Mouse (Mus musculus): ENCODE measurements at regions not wholly inside any gene's neighbourhood (a gene's known extent, or its start where the extent isn't known, plus 50 kb on each side); places are given as distances from the start of the nearest gene placed in this dataset.

GRCm38 (mm10) chr9:12692329-12692728, 553.3 kb downstream of the Jrkl start:
- no peaks in the 10 kb centered on the region for H3K4me1 ChIP-seq (ENCODE audit: control insufficient read depth, insufficient read depth, low read length)
- 55% methylated on average over 4 of the region's 4 CpGs for WGBS
- no peaks in the 10 kb centered on the region for H3K9me3 ChIP-seq (replicated peaks; ENCODE audit: control insufficient read depth, low read length, poor library complexity, severe bottlenecking)
- H3K4me3 ChIP-seq (ENCODE audit: low read depth, low read length): no peak overlapping the region
- no peak overlapping the region for H3K9ac ChIP-seq (ENCODE audit: low read depth, low read length)
- no peak overlapping the region for H3K4me2 ChIP-seq (ENCODE audit: low read length)
- no peak overlapping the region for H3K27ac ChIP-seq (ENCODE audit: low read length)
- H3K36me3 ChIP-seq (ENCODE audit: control insufficient read depth, insufficient read depth, low read length): no peaks in the 10 kb centered on the region
- ATAC-seq: no peak
- H3K27me3 ChIP-seq (ENCODE audit: control insufficient read depth, insufficient read depth, low read depth, low read length): no peaks in the 10 kb centered on the region

GRCm38 (mm10) chr9:12690948-12691279, 554.7 kb downstream of the Jrkl start:
- Histone ChIP-seq H3K4me1 (ENCODE audit: control insufficient read depth, insufficient read depth, low read length) (no peaks in the 10 kb centered on the region), H3K36me3 (ENCODE audit: control insufficient read depth, insufficient read depth, low read length) (no peaks in the 10 kb centered on the region), H3K9me3 (replicated peaks; ENCODE audit: control insufficient read depth, low read length, poor library complexity, severe bottlenecking) (no peaks in the 10 kb centered on the region), H3K27ac (ENCODE audit: low read length) (no peak overlapping the region), H3K9ac (ENCODE audit: low read depth, low read length) (no peak overlapping the region), H3K4me3 (ENCODE audit: low read depth, low read length) (no peak overlapping the region), H3K4me2 (ENCODE audit: low read length) (no peak overlapping the region), H3K27me3 (ENCODE audit: control insufficient read depth, insufficient read depth, low read depth, low read length) (no peaks in the 10 kb centered on the region)
- 27% methylated on average over 1 of the region's 1 CpGs for WGBS
- ATAC-seq: peak; percentile 45; the same call in 1 of the 2 replicates

GRCm38 (mm10) chr9:12690182-12690947, 555.3 kb downstream of the Jrkl start:
- Histone ChIP-seq H3K9me3 (replicated peaks; ENCODE audit: control insufficient read depth, low read length, poor library complexity, severe bottlenecking) (no peaks in the 10 kb centered on the region), H3K27me3 (ENCODE audit: control insufficient read depth, insufficient read depth, low read depth, low read length) (no peaks in the 10 kb centered on the region), H3K4me3 (ENCODE audit: low read depth, low read length) (no peak overlapping the region), H3K36me3 (ENCODE audit: control insufficient read depth, insufficient read depth, low read length) (no peaks in the 10 kb centered on the region), H3K4me1 (ENCODE audit: control insufficient read depth, insufficient read depth, low read length) (no peaks in the 10 kb centered on the region), H3K9ac (ENCODE audit: low read depth, low read length) (no peak overlapping the region), H3K4me2 (ENCODE audit: low read length) (no peak overlapping the region), H3K27ac (ENCODE audit: low read length) (no peak overlapping the region)
- 53% methylated on average over 5 of the region's 5 CpGs for WGBS
- peak; percentile 62 for ATAC-seq

Data from midbrain, embryonic 16.5 days (tissue).